Mouse (Mus musculus): ENCODE measurements at regions not wholly inside any gene's neighbourhood (a gene's known extent, or its start where the extent isn't known, plus 50 kb on each side); places are given as distances from the start of the nearest gene placed in this dataset.

DNA sequence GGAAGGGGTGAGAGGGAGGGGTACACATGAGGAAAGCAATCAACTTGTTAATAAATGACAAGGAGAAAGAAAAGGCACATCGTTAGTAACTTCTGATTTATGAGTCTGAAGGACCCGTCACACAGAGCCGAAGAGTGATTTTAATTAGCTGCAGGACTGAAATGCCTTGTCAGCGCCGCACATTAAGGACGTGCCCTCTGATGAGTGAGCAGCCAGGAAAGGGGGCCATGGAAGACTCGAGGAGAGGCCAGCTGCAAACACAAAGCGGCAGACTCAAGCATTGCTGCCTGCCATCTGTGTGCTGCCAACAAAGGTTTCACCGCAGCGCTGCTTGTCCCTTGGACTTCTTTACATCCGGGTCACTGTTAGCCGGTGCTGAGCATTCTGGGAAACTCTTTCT, 184.8 kb upstream of the Fn1 start:
- DNase-seq (ENCODE audit: low read depth, low spot score), result no peak

DNA sequence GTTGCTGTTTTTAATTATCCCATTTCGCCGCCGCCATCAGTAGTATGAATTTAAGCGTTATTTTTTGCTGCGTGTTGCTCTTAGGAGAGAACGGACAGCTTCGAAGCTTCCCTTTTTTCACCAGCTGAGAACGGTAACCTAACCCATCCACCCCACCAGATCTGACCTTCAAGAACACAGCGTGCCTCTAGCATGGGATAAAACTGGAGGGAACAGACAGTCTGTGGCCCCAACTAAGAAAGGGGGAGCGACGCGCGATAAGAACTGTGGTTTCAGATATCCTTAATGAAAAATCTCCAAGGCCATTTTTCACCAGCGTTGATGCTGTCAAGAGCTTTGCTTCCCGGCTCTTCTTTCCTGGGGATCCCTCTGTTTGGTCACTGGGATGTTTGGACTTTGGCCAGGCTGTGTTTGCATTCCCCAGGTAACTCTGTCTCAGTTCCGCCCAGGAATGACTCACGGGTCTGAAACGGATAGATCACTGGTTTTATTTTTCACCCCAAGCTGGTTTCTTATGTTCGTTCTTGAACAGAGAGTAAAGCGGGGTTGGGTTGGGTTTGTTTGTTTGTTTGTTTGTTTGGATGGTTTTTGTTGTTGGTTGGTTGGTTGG, 184.1 kb upstream of the Fn1 start:
- DNase-seq (ENCODE audit: low read depth, low spot score), result no peak

DNA sequence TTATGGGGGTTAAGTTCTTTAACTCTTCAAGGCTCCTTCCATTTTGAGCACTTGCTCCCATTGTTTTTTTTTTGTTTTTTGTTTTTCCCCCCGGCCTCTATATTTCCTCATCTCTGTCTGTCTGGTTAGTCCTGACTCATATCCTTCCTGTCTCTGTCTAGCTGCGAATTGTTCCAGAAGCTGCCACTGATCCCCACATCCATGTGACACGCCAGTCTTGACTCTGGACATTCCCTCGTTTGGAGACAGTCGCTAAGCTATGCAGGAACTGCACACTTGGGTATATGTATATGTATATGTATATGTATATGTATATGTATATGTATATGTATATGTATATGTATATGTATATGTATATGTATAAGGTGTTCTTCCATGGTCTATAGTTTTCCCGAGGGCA, 177.4 kb upstream of the Fn1 start:
- DNase-seq (ENCODE audit: low read depth, low spot score), result no peak

DNA sequence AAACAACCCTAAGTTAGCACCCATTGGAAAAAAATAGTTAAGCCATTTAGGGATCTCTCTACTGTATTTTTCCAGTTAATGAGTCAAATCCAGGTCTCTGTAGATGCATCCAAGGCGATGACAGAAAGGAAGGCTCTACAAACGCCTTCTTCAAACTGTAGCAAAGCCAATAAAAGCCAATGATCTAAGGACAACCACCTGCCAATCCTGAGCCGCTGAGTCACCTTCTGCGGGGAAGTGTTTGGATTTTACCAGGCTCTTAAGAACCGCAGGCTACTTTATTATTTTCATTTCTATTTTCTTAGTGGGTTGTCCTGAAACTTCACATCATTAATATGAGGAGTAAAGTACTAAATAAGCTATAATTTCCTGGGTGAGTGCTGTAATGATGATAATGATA, 171.4 kb upstream of the Fn1 start:
- no peak for DNase-seq (ENCODE audit: low read depth, low spot score)

DNA sequence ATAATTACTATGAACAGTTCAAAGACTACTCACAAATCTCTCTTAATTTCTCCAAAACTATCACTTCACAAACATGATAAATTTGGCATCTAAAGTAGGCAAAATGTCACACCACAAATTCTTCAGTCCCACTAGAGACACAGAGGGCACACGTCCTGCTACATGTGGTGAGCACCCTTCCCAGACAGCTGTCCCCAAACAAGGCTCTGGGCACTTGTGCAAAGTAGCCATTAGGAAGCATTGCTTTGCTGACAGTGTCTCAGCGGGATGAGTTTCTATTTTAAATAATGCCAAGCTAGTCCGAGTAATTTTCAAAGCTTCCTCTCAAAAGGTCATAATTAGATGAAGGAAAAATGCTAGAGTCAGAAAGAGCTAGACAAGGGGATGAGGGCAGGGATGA, 169.1 kb upstream of the Fn1 start:
- DNase-seq (ENCODE audit: low read depth, low spot score), result no peak

DNA sequence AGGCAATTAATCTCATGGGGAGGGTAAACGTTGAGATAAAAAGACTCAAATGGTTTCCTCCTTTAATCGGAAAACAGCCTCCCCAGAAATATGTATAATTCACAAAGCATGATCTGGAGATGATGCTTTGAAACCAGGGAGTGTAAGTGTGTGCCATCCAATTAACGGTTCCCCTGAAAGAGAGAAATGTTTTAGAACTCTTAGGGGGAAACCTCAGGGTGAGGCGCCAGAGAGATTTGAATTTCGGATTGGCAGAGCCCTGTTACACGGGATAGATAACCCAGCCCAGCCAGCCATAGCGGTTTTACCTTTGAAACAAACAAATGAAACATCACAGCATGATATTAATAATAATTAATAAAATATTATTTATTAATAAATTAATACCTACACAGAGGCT, 168.1 kb upstream of the Fn1 start:
- DNase-seq (ENCODE audit: low read depth, low spot score), result no peak

DNA sequence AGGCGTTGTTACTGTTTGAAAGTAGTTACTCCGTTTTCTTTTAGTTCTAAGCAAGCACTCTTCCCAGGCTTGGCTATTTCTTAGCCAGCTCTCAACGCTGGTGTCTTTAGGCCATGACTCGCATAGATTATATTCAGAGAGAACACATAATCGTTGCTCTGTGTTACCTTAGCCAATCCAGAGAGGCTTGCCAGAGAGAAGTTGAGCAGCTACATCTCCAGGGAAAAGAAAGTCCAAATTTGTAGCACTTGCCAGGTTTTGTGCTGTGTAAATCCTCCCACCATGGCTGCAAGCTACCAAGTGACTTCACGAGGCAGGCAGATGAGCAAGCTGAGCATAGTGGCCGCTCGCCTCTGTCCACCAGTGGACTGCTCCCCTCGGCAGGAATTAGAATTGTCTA, 163.3 kb upstream of the Fn1 start:
- DNase-seq (ENCODE audit: low read depth, low spot score), result no peak

DNA sequence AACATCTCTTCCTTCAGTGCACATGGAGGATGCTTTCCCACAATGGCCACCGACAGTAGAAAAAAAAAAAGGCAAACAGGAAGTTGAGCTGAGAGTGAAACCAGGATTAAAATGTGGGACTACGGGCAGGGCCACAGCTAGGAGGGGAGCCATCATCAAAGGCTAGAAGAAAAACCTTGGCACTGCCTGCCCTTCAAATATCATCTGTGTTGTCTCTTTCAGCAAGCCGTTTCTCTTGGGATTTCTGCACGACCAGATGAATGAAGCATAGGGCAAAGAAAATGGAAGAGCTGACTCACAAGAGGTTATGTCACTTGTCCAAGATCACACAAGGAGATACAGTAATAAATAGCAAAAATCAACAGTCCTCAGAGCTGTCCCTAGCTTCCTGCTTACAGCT, 161.1 kb upstream of the Fn1 start:
- DNase-seq (ENCODE audit: low read depth, low spot score), result no peak

DNA sequence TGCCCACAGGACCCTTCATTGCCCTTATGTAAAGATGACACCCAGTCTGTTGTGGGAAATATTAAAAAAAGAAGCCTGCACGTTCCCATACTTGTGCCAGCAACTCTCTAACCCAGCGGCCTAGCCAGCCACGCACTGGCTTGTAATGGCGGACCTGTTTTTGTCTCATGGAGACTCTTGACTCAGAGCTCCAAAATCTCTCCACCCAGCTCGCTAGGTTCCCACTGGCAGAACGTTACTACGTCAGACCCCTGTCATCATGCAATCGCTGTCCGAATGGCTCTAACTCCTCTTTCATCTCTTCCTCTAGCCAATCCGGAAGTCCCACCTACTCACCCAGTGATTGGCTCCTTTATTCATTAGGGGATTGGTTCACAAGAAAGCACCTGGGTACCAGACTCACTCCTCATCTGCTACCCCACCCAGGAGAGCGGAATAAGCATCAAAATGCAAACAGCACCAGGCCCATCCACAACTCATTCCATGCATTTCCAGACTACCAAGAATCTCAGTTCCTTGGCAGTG, 159.2 kb upstream of the Fn1 start:
- DNase-seq (ENCODE audit: low read depth, low spot score), result no peak

DNA sequence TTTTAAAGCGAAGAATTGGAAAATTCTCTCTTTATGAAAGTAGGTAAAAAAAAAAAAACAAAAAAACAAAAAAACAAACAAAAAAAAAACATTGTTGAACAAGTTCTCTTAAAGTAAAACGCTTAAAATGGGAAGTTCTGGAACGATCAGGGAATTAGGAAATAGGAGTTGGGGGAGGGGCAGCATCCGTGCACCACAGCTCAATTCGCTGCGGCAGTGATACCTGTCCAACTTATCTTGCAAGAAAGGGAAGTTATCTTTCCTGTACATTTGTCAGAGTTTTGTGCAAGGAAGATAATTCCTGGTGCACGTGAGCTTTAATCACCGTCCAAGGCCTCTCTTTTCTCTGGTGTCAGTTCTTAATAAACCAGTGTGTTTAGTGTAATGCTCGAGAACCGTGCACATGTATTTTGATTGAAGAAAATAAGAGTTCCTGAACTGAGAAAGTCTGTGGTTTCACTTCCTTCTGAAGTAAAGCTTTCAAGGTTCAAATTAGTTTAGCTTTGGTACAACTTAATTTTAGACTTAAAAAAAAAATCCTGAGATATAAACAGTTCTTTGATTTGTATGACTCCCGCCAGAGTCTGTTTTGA, 158.3 kb upstream of the Fn1 start:
- no peak for DNase-seq (ENCODE audit: low read depth, low spot score)

DNA sequence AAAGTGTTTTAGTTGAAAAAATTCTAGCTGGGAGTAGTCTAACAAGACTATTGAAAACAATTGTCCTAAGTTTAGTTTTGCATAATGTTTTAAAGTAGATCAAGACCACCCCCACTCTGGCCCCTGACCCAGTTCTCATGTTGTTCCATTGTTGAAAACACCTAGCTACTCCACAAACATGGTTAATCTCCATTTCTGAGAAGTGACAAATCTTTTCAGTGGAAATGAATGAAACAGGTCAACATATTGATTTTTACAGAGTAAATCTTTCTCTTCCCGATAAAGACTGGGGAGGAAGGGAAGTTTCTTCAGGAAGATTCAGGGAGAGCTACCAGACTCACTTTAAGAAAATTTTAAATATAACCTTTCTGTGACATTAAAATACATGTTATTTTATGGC, 155.0 kb upstream of the Fn1 start:
- DNase-seq (ENCODE audit: low read depth, low spot score), result no peak

DNA sequence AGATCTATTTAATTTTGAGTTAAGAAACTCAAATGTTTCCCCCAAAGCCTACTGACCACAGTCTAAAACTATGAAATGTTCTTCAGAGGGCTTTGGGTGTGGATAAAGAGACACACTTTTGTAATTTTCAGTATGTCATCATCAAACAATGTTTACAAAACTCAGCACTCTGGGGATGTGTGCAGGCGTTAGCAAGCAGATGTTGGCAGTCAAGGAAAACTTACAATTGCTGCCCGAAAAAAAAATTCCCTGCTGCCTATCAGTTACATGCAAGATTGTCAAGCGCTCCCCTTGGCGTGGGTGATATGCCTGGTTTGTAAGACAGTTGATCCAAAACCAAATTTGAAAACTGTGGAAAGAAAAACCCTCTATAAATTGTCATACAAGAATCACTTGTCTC, 154.6 kb upstream of the Fn1 start:
- DNase-seq (ENCODE audit: low read depth, low spot score), result no peak

DNA sequence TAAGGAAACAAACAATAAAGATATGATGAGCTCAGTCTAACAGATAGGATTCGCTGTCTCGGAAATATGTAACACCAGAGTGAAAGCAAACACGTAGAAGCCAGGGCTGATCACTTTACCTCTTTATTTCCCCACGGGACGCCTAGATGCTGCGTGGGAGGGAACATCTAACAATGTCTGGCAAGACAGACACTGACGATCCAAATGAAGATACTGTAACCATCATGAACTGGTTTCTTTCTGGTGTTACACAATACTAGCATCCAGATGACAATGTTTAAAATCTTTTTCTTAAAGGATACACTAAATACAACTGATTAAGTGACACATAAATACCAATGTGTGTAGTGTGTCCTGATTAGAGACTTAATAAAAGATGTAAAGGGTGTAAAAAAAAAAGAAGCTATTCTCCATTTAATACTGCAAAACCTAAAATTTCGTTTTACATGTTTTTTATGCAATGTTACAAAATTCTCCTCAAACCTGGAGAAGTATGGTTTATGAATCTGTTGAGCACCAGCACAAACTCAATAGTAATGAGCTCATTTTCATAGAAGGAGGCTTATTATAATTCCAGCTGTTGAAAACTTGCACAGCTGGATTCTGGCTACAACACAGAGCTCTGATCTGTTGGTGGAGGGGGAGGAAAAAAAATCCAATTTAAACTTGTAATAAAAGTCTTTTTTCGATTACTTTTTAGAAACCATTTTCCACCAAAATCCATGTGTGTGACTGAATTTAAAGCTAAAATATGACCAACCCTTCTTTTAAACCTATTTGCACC, 148.5 kb upstream of the Fn1 start:
- DNase-seq (ENCODE audit: low read depth, low spot score), result no peak

DNA sequence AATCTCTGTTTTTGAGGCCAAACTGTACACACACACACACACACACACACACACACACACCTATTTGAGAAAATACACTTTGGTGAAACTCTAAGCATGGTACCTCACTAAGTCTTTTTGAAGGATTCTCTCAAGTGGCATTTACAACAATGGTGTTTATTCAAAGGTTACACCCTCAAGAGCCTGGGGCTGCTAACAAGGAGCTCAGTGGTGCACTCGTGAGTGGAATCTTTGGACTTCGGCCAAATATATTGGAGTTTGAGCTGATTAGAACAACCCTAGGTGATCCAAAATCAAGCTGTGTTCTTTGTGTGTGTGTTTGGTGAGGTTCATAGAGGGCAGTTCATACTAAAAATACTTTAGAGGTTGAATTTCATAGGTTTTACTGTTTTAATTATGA, 147.6 kb upstream of the Fn1 start:
- no peak for DNase-seq (ENCODE audit: low read depth, low spot score)

DNA sequence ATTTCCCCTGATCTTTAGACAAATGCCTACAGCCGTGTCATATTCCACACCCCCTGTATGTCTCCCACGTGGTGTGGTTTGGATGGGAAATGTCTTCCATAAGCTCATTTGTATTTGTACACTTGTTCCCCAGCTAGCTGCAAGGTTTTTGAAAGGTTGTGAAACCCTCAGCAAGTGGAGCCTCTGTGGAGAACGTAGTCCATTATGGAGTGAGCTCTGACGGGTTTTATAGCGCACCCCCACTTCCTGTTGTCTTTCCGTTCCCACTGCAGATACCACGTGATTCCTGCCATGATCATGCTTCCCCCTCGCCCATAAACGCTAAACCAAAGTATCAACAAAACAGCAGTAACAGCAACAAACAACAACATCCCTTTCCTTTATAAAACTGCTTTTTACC, 145.6 kb upstream of the Fn1 start:
- DNase-seq (ENCODE audit: low read depth, low spot score), result no peak

DNA sequence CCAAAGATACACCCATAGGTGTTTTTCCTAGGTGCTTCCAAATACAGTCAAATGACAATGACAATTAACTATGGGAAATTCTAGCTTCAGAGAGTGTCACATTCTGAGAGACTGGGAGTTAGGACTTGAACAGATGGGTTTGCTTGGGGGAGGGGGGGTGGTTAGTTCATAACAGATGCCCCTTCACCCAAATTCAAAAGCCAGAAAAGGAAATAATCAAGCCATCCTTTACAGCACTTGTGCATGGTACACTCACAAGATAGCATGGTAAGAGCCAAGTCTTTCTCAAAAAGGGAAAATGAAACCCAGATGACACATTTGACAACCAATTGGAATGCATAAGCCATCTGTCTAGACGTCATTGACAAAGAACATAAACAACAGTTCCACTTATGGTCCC, 135.4 kb upstream of the Fn1 start:
- no peak for DNase-seq (ENCODE audit: low read depth, low spot score)

DNA sequence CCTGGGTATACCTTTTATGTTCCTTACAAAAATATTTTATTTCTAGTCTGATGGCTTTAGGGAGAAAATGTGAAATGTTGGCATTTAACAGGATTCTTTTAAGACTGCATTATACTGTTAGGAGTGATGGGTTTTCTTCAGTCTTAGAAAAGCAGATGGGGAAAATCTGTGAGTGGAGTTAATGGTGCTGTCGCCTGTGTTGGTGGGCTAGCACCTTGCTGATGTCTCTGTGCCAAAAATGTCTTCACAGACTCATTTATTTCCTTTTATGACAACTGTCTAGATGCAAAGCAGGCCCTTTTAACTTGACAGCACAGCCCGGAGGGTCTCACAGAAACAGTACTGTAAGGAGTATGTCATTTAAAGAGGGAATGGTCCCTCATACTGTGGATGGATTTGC, 131.9 kb upstream of the Fn1 start:
- no peak for DNase-seq (ENCODE audit: low read depth, low spot score)

DNA sequence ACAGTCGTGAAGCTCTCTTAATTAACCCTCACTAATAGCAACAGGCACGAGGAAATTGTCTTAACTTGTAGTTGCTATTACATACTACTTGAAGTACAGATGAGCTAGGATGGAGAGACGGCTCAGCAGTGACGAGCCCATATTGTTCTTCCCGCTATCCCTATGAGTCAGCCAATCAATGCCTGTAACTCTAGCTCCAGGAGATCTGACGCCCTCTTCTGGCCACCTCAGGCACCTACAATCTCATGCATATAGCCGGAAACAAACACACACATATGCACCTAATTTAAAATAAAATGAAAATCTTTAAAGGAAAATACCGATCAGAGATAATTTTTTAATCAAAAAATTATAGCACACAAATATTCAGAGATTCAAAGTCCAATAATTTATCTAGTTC, 125.3 kb upstream of the Fn1 start:
- no peak for DNase-seq (ENCODE audit: low read depth, low spot score)

DNA sequence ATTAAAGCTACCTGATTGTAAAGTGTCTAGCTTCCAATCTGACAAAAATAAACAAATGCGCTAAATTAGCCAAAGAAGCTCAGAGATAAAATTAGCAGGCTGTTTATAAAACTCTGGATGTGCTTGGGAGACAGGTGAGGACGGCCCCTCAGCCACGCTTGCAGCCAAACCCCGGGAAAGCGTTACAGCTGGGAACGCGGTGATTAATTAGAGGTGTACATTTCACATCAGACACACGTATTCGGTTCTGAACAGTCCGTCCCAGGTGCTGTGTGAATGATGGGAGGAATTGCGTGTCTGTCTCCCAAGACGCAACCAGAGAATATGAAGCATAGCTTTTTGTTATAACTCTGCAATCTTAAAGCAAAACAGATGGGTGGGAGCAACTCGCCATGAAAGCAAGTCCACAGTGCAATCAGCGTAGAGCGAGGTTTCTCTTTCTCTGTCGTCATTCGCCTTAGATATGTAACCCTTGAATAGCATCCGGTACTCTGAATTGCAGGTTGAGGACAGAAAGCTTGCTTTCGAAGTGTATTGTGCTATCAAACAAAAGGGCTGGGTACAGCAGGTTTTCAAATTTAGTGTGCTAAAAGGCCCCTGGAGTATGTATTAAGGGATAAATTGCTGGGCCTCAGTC, 123.0 kb upstream of the Fn1 start:
- no peak for DNase-seq (ENCODE audit: low read depth, low spot score)

DNA sequence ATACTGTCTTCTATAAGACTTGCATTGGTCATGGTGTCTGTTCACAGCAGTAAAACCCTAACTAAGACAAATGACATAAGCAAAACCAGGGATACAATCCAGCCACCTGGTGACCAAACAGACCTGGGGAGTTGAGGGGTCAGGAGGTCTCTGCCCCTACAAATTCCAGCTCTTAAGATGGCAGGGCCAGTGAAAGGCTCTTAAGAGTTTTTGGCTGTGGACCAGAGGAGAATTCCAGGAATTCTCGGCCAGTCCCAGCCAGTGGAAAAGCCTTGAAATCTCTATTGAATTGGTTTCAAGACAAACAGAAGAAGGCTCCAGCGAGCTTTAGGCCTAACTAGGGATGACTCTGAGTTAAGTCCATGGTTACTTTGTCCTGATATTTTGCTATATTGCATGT, 119.5 kb upstream of the Fn1 start:
- DNase-seq (ENCODE audit: low read depth, low spot score), result no peak

DNA sequence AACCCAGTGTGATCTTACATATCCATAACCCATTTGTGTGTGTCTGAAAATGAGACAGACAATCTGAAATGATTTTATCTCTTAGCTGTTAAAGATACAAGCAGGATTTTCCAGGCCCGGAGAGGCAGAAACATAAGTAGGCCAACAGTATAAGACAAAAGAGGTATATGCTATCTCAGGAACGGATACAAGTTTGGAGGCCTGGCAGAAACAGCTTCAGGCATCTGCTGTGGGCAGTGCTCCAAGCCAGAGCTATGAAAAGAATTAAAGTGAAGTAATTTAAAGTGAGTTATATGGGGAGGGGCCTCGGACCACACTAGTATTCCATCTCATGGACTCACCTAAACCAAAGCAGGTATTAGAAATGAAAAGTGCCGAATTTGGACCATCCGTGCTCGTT, 118.8 kb upstream of the Fn1 start:
- no peak for DNase-seq (ENCODE audit: low read depth, low spot score)

DNA sequence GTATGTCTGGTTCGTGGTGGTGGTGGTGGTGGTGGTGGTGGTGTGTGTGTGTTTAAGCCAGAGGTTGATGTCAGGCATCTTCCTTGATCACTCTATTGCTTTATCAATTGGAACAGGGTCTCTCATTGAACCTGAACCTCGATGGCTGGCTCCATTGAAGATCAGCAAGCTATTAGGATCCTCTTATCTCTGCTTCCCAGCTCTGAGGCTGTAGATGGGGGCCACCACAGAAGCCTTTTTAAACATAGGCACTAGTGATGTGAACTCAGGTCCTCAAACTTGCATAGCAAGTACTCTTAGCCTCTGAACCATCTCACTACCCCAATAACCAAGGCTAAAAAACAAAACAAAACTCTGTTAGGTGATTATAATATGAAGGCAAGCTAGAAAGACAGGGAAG, 116.6 kb upstream of the Fn1 start:
- DNase-seq (ENCODE audit: low read depth, low spot score), result no peak

DNA sequence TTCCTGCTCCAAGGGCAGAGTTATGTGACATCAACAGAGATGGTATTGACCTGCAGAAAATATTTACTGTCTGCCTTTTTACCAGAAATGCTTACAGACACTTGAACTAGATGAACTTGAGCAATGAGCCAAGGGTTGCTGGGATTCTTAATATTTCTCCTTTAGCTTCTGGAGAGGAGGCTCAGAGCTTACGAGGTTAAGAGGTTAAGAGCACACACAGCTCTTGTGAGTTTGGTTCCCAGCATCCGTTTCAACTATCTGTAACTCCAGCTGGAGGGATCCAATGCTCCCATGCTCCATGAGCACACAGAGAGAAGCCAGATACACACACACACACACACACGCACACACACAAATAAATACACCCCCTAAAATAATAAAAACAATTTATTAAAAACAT, 114.7 kb upstream of the Fn1 start:
- no peak for DNase-seq (ENCODE audit: low read depth, low spot score)
